Mouse (Mus musculus): ENCODE results near the gene Nxpe2. TPM values are rescaled to one million over a fixed set of nuclear protein-coding genes. Genes with fewer than 3 reads are reported as not detected.

Gene Nxpe2
- polyA plus RNA-seq, 1 experiment from 2014 or later = 0.38 TPM

DNA sequence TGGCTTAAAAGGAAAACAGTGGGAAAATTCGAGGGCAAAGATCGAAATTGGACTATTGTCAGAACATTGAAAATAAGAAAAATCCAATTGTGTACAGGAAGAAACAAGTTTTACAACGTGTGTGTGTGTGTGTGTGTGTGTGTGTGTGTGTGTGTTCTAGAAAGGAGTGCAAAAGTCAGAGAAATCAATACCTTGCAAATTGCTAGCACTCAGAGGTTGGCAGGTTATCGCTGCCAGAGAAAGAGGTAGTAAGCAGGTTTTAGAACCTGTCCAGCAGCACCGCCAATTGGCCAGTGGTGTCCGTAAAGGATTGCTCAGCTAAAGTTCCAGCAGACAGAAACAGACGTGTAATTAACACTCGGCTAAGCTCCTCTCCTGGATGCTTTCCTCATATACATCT lies 69.0 kb downstream of the Nxpe2 start:
- H3K36me3 ChIP-seq = no peaks in the 10 kb centered on the region
- no peak overlapping the region for H3K9ac ChIP-seq (replicated peaks)
- no peak for ATAC-seq
- no peaks in the 10 kb centered on the region for H3K27me3 ChIP-seq
- no peaks in the 10 kb centered on the region for H3K4me1 ChIP-seq (replicated peaks)
- H3K4me2 ChIP-seq (replicated peaks) = no peak overlapping the region
- WGBS = 89% methylated on average over 8 of the region's 8 CpGs
- no peak overlapping the region for H3K4me3 ChIP-seq (replicated peaks)
- no peaks in the 10 kb centered on the region for H3K9me3 ChIP-seq
- no peak overlapping the region for H3K27ac ChIP-seq

DNA sequence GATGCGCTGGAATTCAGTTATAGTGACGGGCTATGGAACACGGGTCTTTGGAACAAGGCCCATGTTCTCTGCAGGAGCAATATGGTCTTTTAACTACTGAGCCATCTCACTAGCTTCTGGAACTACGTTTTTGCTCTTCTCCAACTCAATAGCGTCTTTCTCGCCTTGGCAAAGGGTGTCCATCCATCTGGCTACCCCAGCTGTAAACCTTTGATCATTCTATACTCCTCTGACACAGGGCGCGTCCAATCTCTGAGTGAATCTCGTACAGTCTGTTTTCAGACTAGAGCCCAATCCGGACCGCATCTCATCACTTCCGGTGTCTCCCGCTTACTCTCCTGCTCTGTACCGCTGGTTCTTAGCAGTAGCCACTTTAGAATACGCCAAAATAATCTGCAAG lies 76.4 kb downstream of the Nxpe2 start:
- Histone ChIP-seq H3K4me3 (replicated peaks) (no peak overlapping the region), H3K9ac (replicated peaks) (no peak overlapping the region), H3K27me3 (no peaks in the 10 kb centered on the region), H3K9me3 (no peaks in the 10 kb centered on the region), H3K36me3 (no peaks in the 10 kb centered on the region), H3K4me1 (replicated peaks) (no peaks in the 10 kb centered on the region), H3K27ac (no peak overlapping the region), H3K4me2 (replicated peaks) (no peak overlapping the region)
- no peak for ATAC-seq
- 91% methylated on average over 15 of the region's 15 CpGs for WGBS

Other genes starting within 250 kb of the Nxpe2 start
- gene Nxpe4, start 191.4 kb downstream of the Nxpe2 start, polyA plus RNA-seq (2015; fragmentation: Nextera tagmentation; extraction: Ambion mirVana) = 6.4 and 7.0 TPM in 2 replicates
- gene Rexo2, start 127.2 kb upstream of the Nxpe2 start, polyA plus RNA-seq (2015; fragmentation: Nextera tagmentation; extraction: Ambion mirVana) = 74.3 and 77.5 TPM in 2 replicates
- 92.8 and 107 TPM in 2 replicates for gene Rbm7, start 141.8 kb upstream of the Nxpe2 start, polyA plus RNA-seq (2015; fragmentation: Nextera tagmentation; extraction: Ambion mirVana)
- gene Gm5617, start 142.0 kb upstream of the Nxpe2 start, polyA plus RNA-seq (2015; fragmentation: Nextera tagmentation; extraction: Ambion mirVana) = 33.2 and 38.2 TPM in 2 replicates

Data from midbrain, embryonic 13.5 days (tissue).